Mouse (Mus musculus): Measurements from ENCODE around the gene Miga1.

The Miga1 gene

GRCm38 (mm10) chr3:152287810-152288209 is 52.4 kb downstream of the Miga1 start:
- no peak for DNase-seq (ENCODE audit: low spot score in 2 of 2)

- no peak for DNase-seq (ENCODE audit: low spot score in 2 of 2)
Observed at GRCm38 (mm10) chr3:152284759-152285158, 55.4 kb downstream of the Miga1 start.

- no peak for DNase-seq (ENCODE audit: low spot score in 2 of 2)
Observed at GRCm38 (mm10) chr3:152284306-152284705, 55.9 kb downstream of the Miga1 start.

GRCm38 (mm10) chr3:152282126-152282525 is 58.1 kb downstream of the Miga1 start:
- DNase-seq (ENCODE audit: low spot score in 2 of 2): no peak

GRCm38 (mm10) chr3:152278431-152278830 is 61.8 kb downstream of the Miga1 start:
- DNase-seq (ENCODE audit: low spot score in 2 of 2): no peak

GRCm38 (mm10) chr3:152277912-152278311 is 62.3 kb downstream of the Miga1 start:
- no peak for DNase-seq (ENCODE audit: low spot score in 2 of 2)

GRCm38 (mm10) chr3:152276935-152277334 is 63.3 kb downstream of the Miga1 start:
- no peak for DNase-seq (ENCODE audit: low spot score in 2 of 2)

GRCm38 (mm10) chr3:152275008-152275407 is 65.2 kb downstream of the Miga1 start:
- no peak for DNase-seq (ENCODE audit: low spot score in 2 of 2)

- DNase-seq (ENCODE audit: low spot score in 2 of 2): no peak
Observed at GRCm38 (mm10) chr3:152272974-152273685, 67.1 kb downstream of the Miga1 start.

- no peak for DNase-seq (ENCODE audit: low spot score in 2 of 2)
Observed at GRCm38 (mm10) chr3:152271876-152272275, 68.3 kb downstream of the Miga1 start.

GRCm38 (mm10) chr3:152271071-152271710 is 69.0 kb downstream of the Miga1 start:
- no peak for DNase-seq (ENCODE audit: low spot score in 2 of 2)

- no peak for DNase-seq (ENCODE audit: low spot score in 2 of 2)
Observed at GRCm38 (mm10) chr3:152268099-152268498, 72.1 kb downstream of the Miga1 start.

- no peak for DNase-seq (ENCODE audit: low spot score in 2 of 2)
Observed at GRCm38 (mm10) chr3:152266036-152266421, 74.2 kb downstream of the Miga1 start, which contains the start of gene Nexn. TSS of gene Nexn (minus strand) at chr3:152266350.

GRCm38 (mm10) chr3:152265351-152266035 is 74.7 kb downstream of the Miga1 start:
- DNase-seq (ENCODE audit: low spot score in 2 of 2): no peak

- no peak for DNase-seq (ENCODE audit: low spot score in 2 of 2)
Observed at GRCm38 (mm10) chr3:152264830-152265229, 75.4 kb downstream of the Miga1 start.

GRCm38 (mm10) chr3:152264374-152264773 is 75.8 kb downstream of the Miga1 start:
- no peak for DNase-seq (ENCODE audit: low spot score in 2 of 2)

GRCm38 (mm10) chr3:152261948-152262347 is 78.3 kb downstream of the Miga1 start:
- DNase-seq (ENCODE audit: low spot score in 2 of 2): no peak

- no peak for DNase-seq (ENCODE audit: low spot score in 2 of 2)
Observed at GRCm38 (mm10) chr3:152261436-152261835, 78.8 kb downstream of the Miga1 start.

- no peak for DNase-seq (ENCODE audit: low spot score in 2 of 2)
Observed at GRCm38 (mm10) chr3:152260362-152260761, 79.8 kb downstream of the Miga1 start.

- peak; percentile 32 to 39 for DNase-seq (ENCODE audit: low spot score in 2 of 2)
Observed at GRCm38 (mm10) chr3:152259409-152259808, 80.8 kb downstream of the Miga1 start.

- DNase-seq (ENCODE audit: low spot score in 2 of 2): no peak
Observed at GRCm38 (mm10) chr3:152257528-152257927, 82.7 kb downstream of the Miga1 start.

- DNase-seq (ENCODE audit: low spot score in 2 of 2): no peak
Observed at GRCm38 (mm10) chr3:152250487-152250886, 89.7 kb downstream of the Miga1 start.

GRCm38 (mm10) chr3:152247708-152248107 is 92.5 kb downstream of the Miga1 start:
- DNase-seq (ENCODE audit: low spot score in 2 of 2): no peak
